Mouse (Mus musculus) layer of hippocampus, adult 9-10 months (tissue): ENCODE measurements around the gene Hapln4.
"Not testable (repeated sequence)": the region's sequence is repeated elsewhere in the genome, so short reads cannot be mapped to it uniquely, and the experiment has no call there.

Source experiments
- DNase-seq: peaks from one replicate; pipeline ENCODE4 v3.0.0; 2022; ENCODE audit warnings: low spot score

The Hapln4 gene

DNA sequence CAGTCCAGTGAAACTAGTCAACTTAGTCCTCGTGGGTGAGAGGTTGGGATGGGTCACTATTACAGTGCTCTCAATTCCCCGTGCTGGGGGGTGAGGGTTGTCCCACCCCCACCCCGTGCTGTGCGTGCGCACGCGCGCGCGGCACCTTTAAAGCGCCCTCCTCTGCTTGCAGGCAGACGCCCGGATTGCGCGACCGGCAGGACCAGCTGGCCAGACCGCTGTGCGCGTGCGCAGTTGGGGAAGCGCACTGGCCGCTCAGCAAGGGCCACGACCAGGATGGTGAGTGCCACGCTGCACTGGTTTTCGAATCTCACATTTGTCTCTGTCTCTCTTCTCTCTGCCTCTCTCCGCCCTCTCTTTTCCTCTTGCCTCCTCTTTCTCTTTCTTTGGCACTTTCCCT, at the start of gene Hapln4:
Gene Hapln4, plus strand, starts transcription at position 173 of the 400 bp plus-strand sequence.
- DNase-seq, result no peak

DNA sequence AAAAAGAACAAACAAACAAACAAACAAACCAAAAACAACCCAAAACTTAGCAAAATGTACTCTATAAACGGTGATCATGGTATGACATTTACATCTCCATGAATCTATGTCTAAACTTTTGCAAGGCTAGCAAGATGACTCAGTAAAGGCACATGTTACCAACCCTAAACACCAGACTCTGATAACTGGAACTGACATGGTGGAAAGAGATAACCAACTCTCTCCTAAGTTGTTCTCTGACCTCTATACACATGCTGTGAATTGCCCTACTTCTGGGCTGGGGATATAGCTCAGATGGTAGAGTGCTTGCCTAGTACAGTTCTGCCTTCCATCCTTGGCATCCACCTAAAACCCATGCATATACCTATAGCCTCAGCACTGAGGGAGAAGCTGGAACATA, 45.3 kb upstream of the Hapln4 start:
- no peak for DNase-seq

DNA sequence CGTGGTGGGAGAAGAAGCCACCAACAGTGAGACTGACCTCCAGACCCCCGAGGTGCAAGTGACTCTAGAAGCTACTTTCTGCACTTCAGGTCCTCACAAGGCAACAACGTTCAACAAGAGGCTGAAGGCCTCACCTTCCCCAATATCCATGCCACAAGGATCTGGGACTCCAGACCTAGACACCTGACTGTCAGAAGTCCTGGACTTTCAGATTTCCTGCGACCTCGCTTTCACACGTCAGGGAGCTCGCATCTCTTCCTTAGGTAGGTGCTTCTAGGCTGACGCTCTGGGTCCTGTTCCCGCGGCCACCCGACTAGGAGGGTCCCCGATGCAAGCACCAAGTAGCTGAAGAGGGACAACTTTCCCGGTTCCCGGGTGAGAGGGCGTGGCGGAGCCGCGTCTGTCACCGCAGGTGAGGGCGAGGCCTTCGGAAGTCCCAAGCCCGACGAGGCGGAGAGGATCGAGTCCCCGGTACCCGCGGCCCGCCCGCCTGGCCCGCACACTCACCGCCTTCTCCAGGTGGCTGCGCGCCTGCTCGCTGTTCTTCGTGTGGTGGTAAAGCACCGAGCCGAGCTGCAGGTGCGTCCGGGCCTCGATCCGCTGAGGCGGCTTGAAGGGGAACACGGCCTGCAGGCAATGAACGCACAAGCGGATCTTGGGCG, 41.2 kb upstream of the Hapln4 start:
- no peak for DNase-seq

DNA sequence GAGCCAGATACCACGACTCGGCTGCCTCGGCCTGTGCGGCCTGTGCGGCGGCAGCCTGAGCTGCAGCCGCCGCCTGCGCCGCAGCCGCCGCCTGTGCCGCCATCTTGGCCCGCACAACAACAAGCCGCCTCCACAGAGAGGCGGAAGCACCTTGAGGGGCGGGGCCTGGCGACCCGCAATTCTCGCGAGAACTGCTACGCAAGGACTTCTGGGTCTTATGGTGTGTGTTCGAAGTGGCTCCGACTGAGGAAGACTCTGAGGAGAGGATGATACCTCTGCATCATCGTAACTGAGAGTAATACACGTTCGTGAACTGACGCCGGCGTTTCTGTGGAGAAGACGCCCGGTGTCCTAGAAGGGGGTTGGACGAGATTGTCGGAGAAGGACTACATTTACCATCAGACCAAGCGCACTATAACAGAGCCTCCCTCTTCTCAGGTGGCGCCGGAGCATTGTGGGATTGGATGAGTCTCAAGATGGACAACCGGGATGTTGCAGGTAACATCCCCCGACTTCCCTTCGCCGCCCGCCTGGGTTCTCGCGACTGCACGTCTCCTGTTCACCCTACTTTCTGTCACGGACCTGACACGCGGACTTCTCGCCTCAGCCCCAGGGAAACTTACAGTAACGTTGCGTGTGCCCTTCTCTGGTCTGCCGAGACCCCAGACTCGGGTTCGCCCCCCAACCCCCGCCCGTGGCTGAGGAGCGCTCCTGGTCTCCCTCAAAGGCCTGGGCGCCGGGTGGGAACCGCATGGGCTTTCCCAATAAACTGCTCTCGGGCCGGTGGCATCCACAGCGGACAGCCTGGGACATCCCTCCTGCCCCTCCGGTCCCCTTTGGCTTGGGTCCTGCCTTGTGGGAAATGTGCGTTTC, 40.4 kb upstream of the Hapln4 start, which contains the start of the genes Mau2 and Sugp1:
Gene Mau2, minus strand, starts transcription at position 152 of the 873 bp plus-strand sequence.
Gene Sugp1, plus strand, starts transcription at position 231 of the 873 bp plus-strand sequence.
- DNase-seq, result peak; percentile 87

DNA sequence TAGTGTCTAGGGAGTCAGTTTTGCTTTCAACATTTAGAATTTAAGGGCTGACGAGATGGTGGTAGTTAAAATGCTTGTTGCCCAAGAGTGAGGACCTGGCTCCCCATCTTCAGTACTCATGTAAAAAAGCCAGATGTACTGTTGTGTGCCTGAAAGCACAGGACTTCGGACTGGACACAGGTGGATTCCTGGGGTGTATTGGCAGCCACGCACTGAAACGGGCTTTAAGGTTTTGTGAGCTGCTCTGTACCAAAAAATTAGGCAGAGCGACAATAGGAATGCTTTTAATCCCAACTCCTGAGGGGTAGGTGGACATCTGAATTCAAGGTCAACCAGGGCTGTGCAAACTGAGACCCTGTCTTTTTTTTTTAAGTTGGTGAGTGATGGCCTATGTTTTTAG, 39.3 kb upstream of the Hapln4 start:
- DNase-seq, result no peak

DNA sequence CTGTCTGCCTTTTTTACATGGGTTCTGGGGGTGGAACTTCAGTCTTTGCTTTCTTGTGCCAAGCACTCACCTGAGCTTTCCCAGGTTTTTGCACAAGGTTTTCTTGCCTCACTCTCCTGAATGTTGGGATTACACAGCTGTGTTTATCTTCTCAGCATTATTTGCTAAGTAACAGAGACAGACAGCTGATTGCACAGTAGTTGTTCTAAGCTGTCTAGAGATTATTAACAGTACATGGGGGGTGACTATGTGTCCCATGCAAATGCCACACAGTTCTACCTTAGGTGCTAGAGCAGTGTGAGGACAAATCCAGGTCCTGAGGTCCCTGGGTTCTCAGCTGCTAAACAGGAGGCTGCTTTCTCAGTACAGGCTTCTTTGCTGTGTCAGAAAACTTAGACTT, 33.6 kb upstream of the Hapln4 start:
- no peak for DNase-seq

DNA sequence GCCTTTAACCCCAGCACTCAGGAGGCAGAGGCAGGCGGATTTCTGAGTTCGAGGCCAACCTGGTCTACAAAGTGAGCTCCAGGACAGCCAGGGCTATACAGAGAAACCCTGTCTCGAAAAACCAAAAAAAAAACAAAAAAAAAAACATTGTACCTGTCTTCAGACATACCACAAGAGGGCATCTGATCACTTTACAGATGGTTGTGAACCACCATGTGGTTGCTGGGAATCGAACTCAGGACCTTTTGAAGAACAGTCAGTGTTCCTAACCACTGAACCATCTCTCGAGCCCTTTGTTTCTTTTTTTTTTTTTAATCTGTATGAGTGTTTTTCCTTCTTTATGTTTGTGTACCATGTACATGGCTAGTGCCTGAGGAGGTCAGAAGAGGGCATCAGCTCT, 32.8 kb upstream of the Hapln4 start:
- not testable (repeated sequence) for DNase-seq

DNA sequence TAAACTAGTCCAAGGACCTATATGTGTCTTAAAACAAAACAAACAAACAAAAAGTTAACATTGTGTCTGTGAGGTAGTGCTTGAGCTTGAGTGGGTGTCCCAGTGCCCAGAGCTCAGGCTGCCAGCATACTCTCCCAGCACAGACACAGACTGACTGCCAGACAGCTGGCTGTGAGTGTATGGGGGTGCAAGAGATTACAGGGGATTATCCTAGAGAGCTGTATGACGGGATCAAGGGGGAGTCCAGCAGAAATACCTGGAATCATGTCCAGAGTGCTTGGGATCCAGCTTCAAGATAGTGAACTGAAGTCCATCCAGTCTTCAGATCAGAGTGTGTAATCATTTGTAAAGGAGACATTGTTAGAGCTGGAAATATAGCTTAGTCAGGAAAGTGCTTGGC, 25.5 kb upstream of the Hapln4 start:
- no peak for DNase-seq

DNA sequence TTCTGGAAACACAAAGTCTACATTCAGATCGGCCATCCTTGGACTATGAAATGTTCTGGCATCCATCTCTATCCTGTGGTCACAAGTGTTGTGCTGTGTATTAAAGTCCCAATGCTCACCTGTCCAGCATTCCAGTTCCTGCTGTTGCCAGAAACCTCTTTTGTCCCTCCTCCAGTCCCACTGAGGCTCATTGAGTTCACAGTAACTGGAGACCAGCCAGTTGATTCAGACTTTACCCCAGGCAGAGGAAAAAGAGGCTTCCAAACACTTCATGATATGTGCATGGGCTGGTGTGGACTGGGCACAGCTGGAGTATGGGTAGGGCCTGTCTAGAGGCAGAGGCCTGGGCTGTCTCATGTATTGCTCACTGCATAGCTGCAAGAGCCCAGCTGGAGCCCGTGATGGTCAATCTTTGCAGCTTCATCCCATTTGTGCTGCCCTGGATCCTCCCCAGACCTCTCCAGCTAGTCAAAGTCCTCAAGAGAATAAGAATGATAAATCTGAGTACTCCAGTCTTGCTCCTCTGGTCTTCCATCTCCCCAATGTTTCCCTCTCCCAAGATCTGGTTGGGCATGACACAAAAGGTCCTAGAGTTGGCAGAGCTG, 11.3 kb upstream of the Hapln4 start:
- no peak for DNase-seq

DNA sequence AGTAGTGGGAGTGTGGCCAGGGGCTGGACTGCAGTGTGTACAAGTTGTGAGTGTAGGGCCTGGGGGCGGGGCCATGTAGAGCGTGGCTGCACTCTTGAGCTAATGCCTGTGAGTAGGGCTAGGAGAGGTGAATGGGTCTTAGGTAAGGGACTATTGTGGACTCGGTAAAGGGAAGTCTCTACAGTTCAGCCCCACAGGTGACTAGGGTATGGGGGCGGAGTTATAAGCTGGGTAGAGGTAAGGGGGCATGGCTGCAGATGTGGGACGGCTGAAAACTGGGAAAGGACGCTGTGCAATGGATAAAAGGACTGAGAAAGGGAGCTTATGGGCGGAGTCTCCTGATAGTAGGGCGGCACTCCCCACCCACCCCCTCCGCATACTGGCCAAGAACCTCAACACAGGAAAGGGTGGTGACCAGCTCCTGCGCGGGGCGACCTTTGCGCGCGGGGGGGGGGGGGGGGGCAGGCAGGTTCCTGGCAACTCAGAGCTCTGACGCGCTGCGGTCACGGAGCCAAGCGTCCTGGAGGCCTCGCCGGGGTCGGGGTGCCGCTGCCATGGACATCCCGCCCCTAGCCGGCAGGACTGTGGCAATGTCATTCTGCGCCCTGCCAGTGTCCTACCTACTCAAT, 10.7 kb upstream of the Hapln4 start, which contains the start of gene Tm6sf2:
Gene Tm6sf2, plus strand, starts transcription at position 484 of the 629 bp plus-strand sequence.
- no peak for DNase-seq

DNA sequence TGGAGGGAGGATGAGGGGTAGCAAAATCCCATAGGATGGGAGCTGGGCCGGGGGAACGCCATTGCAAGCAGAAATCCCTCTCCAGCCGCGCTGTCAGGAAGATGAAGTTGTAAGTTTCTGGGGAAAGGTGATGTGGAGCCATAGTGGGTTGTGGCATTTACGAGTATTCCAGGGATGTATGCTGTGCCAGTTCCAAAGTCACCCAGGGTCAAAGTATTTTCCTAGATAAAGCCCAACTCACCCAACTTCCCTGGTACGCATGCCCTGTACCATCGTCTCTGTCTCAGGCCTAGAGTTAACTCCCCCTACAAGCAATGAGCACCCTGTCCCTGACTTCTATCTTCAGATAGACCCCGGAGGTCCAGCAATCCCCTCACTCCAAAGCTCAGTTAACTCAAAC, 10.1 kb upstream of the Hapln4 start:
- DNase-seq, result no peak

DNA sequence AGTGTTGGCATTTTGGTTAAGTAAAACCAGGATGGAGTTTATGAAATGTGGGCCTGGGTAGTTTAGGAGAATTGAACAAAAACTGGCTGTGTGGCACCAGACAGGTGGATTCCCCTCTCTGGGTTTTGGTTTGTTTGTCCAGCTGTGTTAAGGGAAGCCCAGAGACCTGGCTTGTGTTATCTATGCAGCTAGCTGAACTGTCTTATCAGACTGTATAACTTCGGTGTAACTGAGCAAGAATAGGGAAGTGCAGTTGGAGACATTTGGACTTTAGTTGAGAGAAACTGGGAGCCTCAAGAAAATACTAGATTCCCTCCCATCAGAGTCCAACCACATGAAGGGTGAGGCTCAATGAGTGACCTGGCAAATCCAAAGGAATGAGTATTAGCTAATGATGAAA, 9.6 kb upstream of the Hapln4 start:
- no peak for DNase-seq

DNA sequence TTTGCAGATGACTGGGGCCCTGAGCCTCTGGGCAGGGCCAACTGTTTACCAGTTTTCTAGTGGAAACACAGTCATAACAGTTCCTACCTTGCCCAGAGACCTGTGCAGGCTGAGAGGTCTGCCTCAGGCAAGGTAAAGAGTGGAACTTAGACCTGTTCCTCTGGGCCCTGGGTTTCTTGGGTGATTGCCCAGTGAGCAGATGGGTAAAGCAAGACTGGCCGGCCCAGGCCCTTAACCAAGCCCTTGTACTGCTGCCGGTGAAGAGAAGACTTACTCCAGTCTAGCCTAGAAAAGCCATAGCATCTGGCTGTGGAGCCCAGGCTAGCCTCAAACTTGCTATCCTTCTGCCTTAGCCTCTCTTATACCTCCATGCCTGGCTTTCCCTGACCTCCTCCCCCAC, 1.3 kb upstream of the Hapln4 start:
- DNase-seq, result no peak

DNA sequence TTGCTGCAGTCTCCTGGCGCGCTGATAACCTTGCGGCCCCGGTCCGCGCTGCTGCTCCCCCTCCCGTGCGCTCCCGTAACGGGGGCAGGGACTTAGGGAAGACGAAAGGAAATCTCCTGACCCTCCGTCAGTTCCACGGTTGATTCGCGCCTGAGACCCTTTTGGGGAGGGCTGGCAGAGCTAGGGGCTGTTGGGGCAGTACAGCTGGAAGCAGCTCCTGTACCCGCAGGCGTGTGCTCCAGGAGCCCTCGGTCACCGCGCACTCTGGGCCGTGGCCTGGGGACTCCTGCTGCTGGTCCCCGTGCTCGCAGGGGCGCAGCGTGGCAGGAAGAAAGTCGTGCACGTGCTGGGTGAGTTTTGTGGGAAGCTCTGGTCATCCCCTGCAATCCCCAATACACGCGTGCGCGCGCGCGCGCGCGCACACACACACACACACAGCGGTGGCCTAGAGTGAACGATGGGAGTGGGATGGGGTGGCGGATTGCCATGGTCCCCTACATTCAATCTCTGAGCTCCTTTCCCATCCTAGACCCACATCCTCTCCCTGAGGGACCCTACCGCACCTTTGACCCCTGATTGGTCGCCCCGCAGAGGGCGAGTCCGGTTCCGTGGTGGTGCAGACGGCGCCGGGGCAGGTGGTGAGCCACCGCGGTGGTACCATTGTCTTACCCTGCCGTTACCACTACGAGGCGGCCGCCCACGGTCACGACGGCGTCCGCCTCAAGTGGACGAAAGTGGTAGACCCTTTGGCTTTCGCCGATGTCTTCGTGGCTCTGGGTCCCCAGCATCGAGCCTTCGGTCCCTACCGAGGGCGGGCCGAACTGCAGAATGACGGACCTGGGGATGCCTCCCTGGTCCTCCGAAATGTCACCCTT, 1.2 kb downstream of the Hapln4 start:
- DNase-seq, result no peak

DNA sequence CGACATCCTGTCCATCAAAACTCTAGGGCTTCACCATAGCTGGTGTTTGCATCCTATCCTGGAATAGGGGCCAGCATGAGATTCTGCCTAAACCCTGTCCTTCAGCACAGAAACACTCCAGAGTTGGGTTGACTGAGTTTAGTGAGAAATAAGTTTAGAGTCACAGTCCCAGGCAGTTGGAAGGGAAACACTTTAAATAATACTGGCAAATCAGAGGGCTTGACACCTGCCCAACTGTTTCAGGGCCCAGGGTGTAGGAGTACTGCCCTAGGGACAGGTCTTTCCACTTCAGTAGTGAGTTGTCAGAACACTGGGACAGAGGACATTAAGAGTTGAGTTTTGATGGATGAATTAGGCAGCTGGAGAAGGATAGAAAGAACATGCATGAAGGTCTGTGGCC, 2.9 kb downstream of the Hapln4 start:
- DNase-seq, result no peak

DNA sequence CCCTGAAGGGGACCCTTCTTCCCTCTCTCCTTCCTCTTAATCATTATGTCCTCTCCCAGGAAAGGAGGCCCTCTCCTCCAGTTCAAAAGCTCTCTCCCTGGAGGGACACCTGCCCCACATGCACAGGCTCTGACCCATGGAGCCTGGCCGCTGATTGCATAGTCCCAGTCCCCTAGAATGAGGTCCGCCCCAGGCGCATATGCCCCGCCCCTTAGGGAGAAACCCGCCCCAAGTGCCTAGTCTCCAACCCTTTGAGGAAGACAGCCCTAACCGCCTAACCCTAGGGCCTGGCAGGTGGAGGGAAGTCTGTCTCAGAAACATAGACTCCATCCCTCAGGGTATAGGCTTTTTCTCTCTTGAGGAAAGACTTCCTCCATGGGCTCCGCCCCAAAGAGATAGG, 4.0 kb downstream of the Hapln4 start:
- no peak for DNase-seq

DNA sequence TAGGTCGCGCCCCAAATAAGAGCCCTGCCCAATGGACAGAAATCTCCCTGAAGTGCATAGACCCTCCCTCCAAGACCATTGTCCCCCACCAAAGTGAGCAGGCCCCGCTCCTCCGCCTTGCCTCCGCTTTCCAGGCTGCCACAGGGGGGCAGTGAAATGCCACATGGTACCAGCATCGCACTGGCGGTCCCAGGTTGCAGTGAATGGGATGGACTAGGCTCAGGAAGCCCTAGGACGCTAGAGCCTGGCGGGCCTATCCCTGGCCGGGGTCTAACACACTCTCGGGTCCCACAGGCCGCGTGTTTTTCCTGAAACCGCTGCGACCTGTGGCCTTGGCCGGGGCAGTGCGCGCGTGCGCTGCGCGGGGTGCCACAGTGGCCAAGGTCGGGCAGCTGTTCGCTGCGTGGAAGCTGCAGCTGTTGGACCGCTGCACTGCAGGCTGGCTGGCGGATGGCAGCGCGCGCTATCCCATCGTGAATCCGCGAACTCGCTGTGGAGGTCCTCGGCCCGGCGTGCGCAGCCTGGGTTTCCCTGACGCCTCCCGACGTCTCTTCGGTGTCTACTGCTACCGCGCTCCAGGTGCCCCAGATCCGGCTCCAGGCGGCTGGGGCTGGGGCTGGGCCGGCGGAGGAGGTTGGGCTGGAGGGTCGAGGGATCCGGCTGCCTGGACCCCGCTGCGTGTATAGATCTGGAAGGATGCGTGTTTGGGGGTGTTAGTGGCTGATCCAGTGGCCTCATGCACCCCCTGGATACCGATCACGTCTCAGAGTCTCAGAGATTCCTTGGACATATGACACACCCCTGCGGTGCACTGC, 4.8 kb downstream of the Hapln4 start:
- no peak for DNase-seq

DNA sequence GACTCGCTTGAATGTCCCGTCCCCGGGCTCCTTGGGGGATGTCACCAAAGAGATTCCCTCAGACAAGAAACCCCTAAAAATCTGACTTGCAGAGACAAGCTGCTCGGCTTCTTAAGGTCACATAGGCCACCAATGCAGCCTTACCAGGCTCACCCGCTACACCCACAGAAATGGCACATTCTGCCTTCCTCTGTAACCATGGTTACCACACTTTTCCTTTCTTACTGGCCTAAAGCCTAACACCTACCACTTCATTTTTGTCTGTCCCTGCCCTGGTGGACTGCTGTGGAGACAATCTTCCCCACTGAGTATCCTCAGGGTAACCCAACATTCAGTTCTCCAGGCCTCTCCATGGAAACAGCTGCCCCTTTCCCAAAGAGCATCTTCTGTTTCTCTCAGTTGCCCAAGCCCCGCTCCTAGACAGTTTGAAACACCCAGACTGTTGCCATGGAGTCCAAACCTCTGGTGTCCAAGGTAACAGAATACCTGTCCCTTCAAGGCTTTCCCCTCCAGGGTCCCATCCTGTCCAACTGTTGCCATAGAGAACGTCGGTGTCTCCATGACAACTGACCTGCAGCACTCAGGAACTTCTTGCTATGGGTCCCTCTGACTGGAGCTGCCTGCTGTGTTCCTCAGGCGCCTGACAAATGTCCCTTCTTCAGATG, 6.2 kb downstream of the Hapln4 start:
- DNase-seq, result no peak

DNA sequence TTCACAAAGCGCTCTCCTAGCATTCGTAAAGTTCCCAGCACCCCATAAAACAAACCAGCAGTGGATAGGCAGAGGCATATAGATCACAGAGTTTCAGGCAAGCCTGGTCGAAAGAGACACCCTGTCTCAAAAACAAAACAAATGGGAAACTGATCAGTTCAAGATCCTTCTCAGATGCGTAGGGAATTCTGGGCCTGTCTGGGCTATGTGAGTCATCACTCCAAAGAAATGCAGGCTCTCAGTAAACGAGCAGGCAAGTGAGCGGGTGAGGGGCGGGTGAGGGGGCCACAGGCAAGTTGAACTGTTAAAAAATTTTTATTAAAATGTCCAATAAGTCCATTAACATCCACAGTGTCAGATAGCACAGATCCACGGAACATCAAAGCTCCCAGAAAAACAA, 9.5 kb downstream of the Hapln4 start:
- DNase-seq, result no peak

DNA sequence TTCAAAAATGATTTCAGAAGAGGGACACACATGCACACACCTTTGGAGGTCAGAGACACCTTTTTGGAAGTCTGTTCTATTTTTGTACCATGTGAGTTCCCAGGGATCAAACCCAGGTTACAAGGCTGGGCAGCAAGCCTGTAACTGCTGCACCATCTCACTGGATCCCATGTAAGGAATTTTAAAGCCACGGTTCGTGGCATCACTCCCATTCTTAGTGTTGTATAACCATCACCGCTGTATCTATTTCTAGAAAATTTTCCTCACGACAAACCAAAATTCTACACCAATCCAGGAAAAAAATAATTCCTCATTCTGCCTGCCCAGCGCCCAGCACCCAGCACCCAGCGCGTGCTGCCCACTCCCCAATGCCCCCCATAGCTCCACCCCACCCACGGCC, 16.0 kb downstream of the Hapln4 start:
- DNase-seq, result no peak
